Mouse (Mus musculus) kidney, embryonic 14.5 days (tissue): ENCODE results near the gene Orm3. TPM values are rescaled to one million over a fixed set of nuclear protein-coding genes. Genes with fewer than 3 reads are reported as not detected.
"Not testable (repeated sequence)": the region's sequence is repeated elsewhere in the genome, so short reads cannot be mapped to it uniquely, and the experiment has no call there.

Experiments
- ATAC-seq: fragments of 200-750 bp; cut with Nextera tagmentation; 2 replicates; pipeline ENCODE4 v1.8.0; 2017; ENCODE audit warnings: moderate number of reproducible peaks, mild to moderate bottlenecking, moderate TSS enrichment, moderate library complexity; ENCODE audit not compliant: low FRiP score, low TSS enrichment
- H3K27ac ChIP-seq: fragments of 300-500 bp; sonication (generic); 2 replicates; pipeline ENCODE4 v1.5.1; 2014; ENCODE audit warnings: low read depth, mild to moderate bottlenecking, low read length, moderate library complexity, mixed read lengths
- H3K27me3 ChIP-seq: fragments of 300-500 bp; sonication (generic); 2 replicates; pipeline ENCODE4 v1.6.1; 2014; ENCODE audit warnings: mild to moderate bottlenecking, low read length; ENCODE audit not compliant: control insufficient read depth, insufficient read depth
- H3K36me3 ChIP-seq: fragments of 300-500 bp; sonication (generic); 2 replicates; pipeline ENCODE4 v1.6.1; 2014; ENCODE audit warnings: low read length, mixed read lengths; ENCODE audit not compliant: control insufficient read depth, insufficient read depth
- H3K4me1 ChIP-seq: fragments of 300-500 bp; sonication (generic); 2 replicates; pipeline ENCODE4 v1.6.1; 2014; ENCODE audit warnings: low read length, mixed read lengths; ENCODE audit not compliant: control insufficient read depth, insufficient read depth
- H3K4me2 ChIP-seq: fragments of 300-500 bp; sonication (generic); replicated peaks from 2 replicates; pipeline ENCODE4 v1.6.1; 2014; ENCODE audit warnings: low read depth, mild to moderate bottlenecking, low read length
- H3K4me3 ChIP-seq: fragments of 300-500 bp; sonication (generic); 2 replicates; pipeline ENCODE4 v1.5.1; 2014; ENCODE audit warnings: mild to moderate bottlenecking, low read length
- H3K9ac ChIP-seq: fragments of 300-500 bp; sonication (generic); 2 replicates; pipeline ENCODE4 v1.6.1; 2014; ENCODE audit warnings: low read depth, mild to moderate bottlenecking, low read length, moderate library complexity
- H3K9me3 ChIP-seq: fragments of 300-500 bp; sonication (generic); 2 replicates; pipeline ENCODE4 v1.6.1; 2016; ENCODE audit warnings: low read length; ENCODE audit not compliant: control insufficient read depth
- WGBS: fragments of 180-500 bp; shearing (Covaris S2); extraction: QIAGEN DNeasy Blood & Tissue Kit; methylation state at CpG from one replicate; pipeline ENCODE4 v1.1.7; 2014; 5-methylcytosine and 5-hydroxymethylcytosine counted together
- polyA plus RNA-seq: library from polyadenylated mRNA; unstranded; fragments of >200 nt; fragmentation: Nextera tagmentation; extraction: Ambion mirVana; gene quantifications from 2 replicates; pipeline ENCODE4 v1.2.1, GENCODE M21; 2014

Orm3 gene
- not detected in 2 replicates for polyA plus RNA-seq

GRCm38 (mm10) chr4:63355877-63356665 lies at the start of gene Orm3:
Orm3 (plus strand) TSS chr4:63356162.
- H3K9me3 ChIP-seq, result no peaks in the 10 kb centered on the region
- no peak within 1 kb of the TSS for H3K27ac ChIP-seq
- no peaks in the 10 kb centered on the region for H3K36me3 ChIP-seq
- no peaks in the 10 kb centered on the region for H3K27me3 ChIP-seq
- WGBS, result 65% methylated on average over 4 of the region's 4 CpGs
- no peak for ATAC-seq
- no peak within 1 kb of the TSS for H3K4me3 ChIP-seq
- no peak within 1 kb of the TSS for H3K4me2 ChIP-seq
- H3K4me1 ChIP-seq, result no peaks in the 10 kb centered on the region
- no peak within 1 kb of the TSS for H3K9ac ChIP-seq

DNA sequence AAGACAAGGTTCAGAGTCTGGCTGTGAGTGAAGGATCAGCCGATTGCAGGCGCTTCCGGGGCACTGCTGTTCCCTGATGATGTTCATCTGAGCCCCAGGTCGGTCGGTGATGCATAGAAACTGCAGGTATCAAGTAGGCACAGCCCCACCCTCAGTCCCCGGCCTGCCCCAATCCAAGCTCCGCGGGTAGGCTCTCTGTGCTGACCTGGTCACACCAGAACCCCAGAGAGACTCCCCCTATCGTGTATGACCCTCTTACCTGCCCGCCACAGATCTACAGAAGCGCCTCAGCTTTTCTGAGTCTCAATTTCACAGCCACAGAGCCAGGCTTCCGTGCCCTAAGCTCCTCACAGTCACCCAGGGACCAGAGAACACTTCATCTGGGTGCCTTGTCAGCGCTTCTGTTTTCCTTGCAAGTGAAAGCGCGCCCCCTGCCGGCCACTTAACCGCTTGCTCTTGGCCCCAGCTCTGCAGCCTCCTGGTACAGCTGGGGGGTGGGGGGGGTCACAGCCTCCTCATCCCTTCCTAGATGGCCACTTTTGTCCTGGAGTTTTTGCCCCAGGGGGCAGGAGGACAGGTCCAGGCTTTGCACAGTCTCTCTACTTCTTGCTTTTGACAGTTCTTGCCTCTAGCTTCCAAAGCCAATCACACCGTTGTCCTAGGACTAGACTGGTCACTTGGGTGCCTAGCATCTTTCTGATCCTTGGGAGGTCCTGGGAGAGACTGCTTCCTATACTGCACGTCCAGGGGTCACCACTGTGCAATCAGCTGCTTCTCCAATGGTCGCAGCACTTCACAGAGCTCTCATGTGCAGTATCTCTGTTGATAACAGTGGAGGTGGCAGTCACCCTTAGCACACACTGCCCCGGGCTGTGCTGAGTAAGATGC lies 48.5 kb upstream of the Orm3 start:
- peaks cover 9% of the 10 kb centered on the region; the same call in 1 of the 2 replicates for H3K36me3 ChIP-seq
- peak; percentile 75 for ATAC-seq

GRCm38 (mm10) chr4:63308316-63308715 lies 47.6 kb upstream of the Orm3 start:
- Histone ChIP-seq H3K36me3 (peaks cover 12% of the 10 kb centered on the region; the same call in 1 of the 2 replicates), H3K4me2 (no peak overlapping the region), H3K27me3 (no peaks in the 10 kb centered on the region), H3K27ac (no peak overlapping the region), H3K4me3 (no peak overlapping the region), H3K4me1 (no peaks in the 10 kb centered on the region), H3K9ac (no peak overlapping the region), H3K9me3 (no peaks in the 10 kb centered on the region)
- no peak for ATAC-seq
- 83% methylated on average over 3 of the region's 3 CpGs for whole genome bisulfite sequencing

More for the DNA sequence above, 48.5 kb upstream of the Orm3 start:
- WGBS, result 30% methylated on average over 21 of the region's 21 CpGs
- no peak overlapping the region for H3K9ac ChIP-seq
- H3K4me3 ChIP-seq, result no peak overlapping the region
- H3K4me1 ChIP-seq, result no peaks in the 10 kb centered on the region
- H3K9me3 ChIP-seq, result no peaks in the 10 kb centered on the region
- no peaks in the 10 kb centered on the region for H3K27me3 ChIP-seq
- no peak overlapping the region for H3K4me2 ChIP-seq
- no peak overlapping the region for H3K27ac ChIP-seq

DNA sequence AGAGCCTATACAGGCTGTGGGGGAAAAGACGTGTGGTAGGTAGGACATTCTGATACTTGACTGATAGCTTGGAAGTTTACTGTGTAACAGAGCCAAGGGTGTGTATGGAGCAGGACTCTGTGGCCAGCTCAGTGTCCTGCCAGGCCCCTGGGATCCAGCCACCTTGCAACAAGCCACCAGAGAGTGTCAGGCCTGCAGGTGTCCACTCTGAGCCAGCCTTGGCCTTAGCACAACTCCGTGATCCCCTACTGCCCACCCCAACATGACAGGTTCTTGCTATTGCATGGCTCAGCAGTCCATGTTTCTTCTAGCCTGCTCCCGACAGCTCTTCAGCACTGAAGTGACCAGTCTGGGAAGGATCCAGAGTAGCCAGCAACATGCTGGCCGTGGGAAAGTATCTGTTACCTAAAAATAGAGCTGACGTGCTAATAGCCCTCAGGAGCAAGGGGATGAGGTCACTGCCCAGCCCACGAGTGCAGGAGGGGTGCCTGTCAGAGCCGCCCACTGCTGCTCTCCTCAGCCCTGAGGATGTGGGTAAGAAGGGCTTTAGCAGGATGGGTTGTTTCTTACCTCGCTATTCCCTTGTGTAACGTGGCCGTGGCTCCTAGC lies 45.6 kb upstream of the Orm3 start:
- Histone ChIP-seq H3K9ac (no peak overlapping the region), H3K27ac (no peak overlapping the region), H3K4me2 (no peak overlapping the region), H3K9me3 (no peaks in the 10 kb centered on the region), H3K36me3 (peaks cover 10% of the 10 kb centered on the region; the same call in 1 of the 2 replicates), H3K4me3 (no peak overlapping the region), H3K27me3 (no peaks in the 10 kb centered on the region), H3K4me1 (no peaks in the 10 kb centered on the region)
- 52% methylated on average over 10 of the region's 10 CpGs for WGBS
- no peak for ATAC-seq

DNA sequence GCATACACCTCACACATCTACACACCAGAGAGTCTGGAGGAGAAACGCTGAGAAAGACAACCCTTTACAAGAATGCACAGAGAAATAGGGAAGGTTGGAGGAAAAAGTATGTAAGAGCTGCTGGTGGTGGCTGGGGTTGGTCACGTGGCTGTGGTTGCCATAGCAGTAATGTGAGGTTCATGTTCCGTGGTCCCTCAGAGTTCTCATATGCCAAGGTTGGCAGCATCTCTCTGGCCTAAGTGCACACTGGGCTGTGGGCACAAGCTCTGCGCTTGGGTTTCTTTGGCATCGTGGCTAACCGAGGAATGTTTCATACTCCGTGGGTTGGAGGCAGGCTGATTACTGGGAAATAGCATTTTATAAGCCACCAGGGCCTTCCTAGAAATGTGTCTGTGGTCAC lies 44.5 kb upstream of the Orm3 start:
- Histone ChIP-seq H3K4me2 (no peak overlapping the region), H3K36me3 (peaks cover 10% of the 10 kb centered on the region; the same call in 1 of the 2 replicates), H3K4me3 (no peak overlapping the region), H3K9ac (no peak overlapping the region), H3K27me3 (no peaks in the 10 kb centered on the region), H3K9me3 (no peaks in the 10 kb centered on the region), H3K27ac (no peak overlapping the region), H3K4me1 (no peaks in the 10 kb centered on the region)
- 90% methylated on average over 7 of the region's 7 CpGs for WGBS
- no peak for ATAC-seq

DNA sequence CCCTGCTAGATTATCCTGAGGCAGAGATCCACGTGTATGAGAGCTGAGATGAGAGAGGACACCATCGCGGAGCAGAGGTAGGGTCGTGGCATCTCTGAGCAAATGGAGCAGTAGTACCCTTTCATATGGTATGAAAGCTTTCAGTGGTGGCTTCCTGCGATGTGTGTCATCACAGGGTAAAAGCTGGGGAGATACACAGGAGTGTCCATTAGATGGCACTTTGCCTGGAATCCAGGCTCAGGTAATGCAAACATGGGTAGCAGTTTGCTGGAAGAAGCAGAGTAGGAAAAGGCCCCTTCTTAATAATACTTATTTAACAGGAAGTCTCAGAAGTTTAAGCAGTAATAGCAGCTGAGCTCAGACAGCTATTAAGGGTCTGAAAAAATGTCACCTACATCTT lies 41.9 kb upstream of the Orm3 start:
- peaks cover 21% of the 10 kb centered on the region; the same call in 1 of the 2 replicates for H3K36me3 ChIP-seq
- ATAC-seq, result no peak
- no peak overlapping the region for H3K27ac ChIP-seq
- no peak overlapping the region for H3K9ac ChIP-seq
- 79% methylated on average over 5 of the region's 5 CpGs for WGBS
- H3K27me3 ChIP-seq, result no peaks in the 10 kb centered on the region
- H3K9me3 ChIP-seq, result no peaks in the 10 kb centered on the region
- no peak overlapping the region for H3K4me3 ChIP-seq
- no peak overlapping the region for H3K4me2 ChIP-seq
- no peaks in the 10 kb centered on the region for H3K4me1 ChIP-seq

DNA sequence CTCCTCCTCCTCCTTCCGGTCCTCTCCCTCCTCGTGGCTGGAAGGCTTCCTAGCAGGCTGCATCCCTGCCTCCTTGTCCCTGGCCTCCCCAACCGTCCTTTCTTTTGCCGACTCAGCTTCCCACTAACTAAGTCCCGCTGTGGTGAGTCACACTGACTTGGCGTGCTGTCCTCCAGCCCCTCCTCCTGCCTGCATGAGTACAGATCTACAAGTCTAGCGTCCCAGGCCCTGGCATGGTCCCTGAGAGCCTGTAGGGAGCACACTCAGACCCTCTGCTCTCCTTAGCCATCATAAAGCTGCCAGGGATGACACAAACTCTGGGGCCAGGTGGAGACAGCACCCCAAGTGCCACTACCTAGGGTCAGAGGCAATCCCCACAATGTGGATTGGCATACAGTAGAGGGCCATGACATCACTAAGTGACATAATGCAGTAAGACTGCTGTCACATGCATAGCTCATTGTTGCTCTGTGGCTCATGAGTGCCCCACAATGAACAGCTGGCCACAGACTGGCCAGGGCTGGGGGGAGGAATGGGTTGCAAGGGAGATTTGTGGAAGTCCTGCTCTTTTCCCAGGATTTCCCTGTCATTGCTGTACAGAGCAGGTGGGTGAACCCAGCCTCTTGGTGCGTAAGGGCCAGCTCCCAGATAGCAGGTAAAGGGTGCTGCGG lies 39.8 kb upstream of the Orm3 start:
- no peak overlapping the region for H3K9ac ChIP-seq
- no peak overlapping the region for H3K4me3 ChIP-seq
- 70% methylated on average over 9 of the region's 9 CpGs for WGBS
- H3K4me2 ChIP-seq, result no peak overlapping the region
- H3K27ac ChIP-seq, result no peak overlapping the region
- no peaks in the 10 kb centered on the region for H3K4me1 ChIP-seq
- peak; percentile 37; the same call in 1 of the 2 replicates for ATAC-seq
- H3K36me3 ChIP-seq, result peaks cover 19% of the 10 kb centered on the region; the same call in 1 of the 2 replicates
- no peaks in the 10 kb centered on the region for H3K9me3 ChIP-seq
- no peaks in the 10 kb centered on the region for H3K27me3 ChIP-seq

- peaks cover 39% of the 10 kb centered on the region for H3K36me3 ChIP-seq
- H3K9me3 ChIP-seq, H3K4me3 ChIP-seq, H3K4me2 ChIP-seq, H3K9ac ChIP-seq, H3K27ac ChIP-seq, H3K4me1 ChIP-seq, H3K27me3 ChIP-seq, ATAC-seq: not testable (repeated sequence)
- 18% methylated on average over 3 of the region's 3 CpGs for WGBS
Observed at GRCm38 (mm10) chr4:63319566-63319965, 36.4 kb upstream of the Orm3 start.
